Mouse (Mus musculus): ENCODE data around the gene Prkn. TPM values are rescaled to one million over a fixed set of nuclear protein-coding genes. Genes with fewer than 3 reads are reported as not detected.

Prkn gene
- polyA plus RNA-seq, 1 experiment = not detected

DNA sequence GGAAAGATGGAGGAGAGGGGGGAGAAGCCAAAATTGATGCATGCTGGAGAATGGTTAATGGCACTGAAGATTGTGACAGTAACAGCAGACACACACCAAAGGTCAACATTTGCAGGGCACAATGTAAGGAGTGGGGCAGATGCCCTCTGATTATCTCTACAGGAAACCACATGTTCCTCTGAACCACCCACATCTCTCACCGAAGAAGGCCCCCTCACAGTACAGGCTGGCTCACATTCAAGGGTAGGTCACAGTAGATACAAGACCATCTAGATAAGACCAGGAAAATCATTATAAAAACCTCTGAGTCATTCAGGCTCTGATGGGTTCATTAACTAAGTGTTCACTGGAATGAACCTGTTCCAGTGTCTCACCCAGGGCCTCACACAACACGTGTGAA lies 1005.3 kb downstream of the Prkn start:
- H3K36me3 ChIP-seq (ENCODE audit: control insufficient read depth, insufficient read depth) = no peaks in the 10 kb centered on the region
- TF ChIP-seq MYOD1 (IDR thresholded peaks at IDR 0.05; ENCODE audit: control insufficient read depth, insufficient read length, low read depth) = no peak
- no peak for TF ChIP-seq CTCF (IDR thresholded peaks at IDR 0.05; ENCODE audit: control insufficient read depth, insufficient read depth, insufficient read length)
- TF ChIP-seq MYOG (IDR thresholded peaks at IDR 0.05; ENCODE audit: control insufficient read depth, extremely low read depth, insufficient read length) = no peak
- no peak for TF ChIP-seq USF1 (IDR thresholded peaks at IDR 0.05; ENCODE audit: low read depth)
- TF ChIP-seq CEBPB (IDR thresholded peaks at IDR 0.05; ENCODE audit: low read depth) = no peak
- TF ChIP-seq FOSL1 (IDR thresholded peaks at IDR 0.05; ENCODE audit: insufficient read depth, low read length, poor library complexity, severe bottlenecking) = no peak
- no peak for TF ChIP-seq MAX (IDR thresholded peaks at IDR 0.05)
- H3K79me2 ChIP-seq (ENCODE audit: control insufficient read depth, insufficient read depth) = no peaks in the 10 kb centered on the region
- no peak overlapping the region for H3ac ChIP-seq (ENCODE audit: control insufficient read depth, insufficient read length, low read depth)
- H3K4me3 ChIP-seq (ENCODE audit: insufficient read depth, poor library complexity, severe bottlenecking) = no peak overlapping the region
- no peaks in the 10 kb centered on the region for H3K27me3 ChIP-seq (ENCODE audit: control insufficient read depth, insufficient read depth, insufficient read length)
- no peaks in the 10 kb centered on the region for H3K79me3 ChIP-seq (ENCODE audit: low read depth)

GRCm38 (mm10) chr17:11854571-11854970 lies 1014.4 kb downstream of the Prkn start:
- Histone ChIP-seq H3K36me3 (ENCODE audit: control insufficient read depth, insufficient read depth) (no peaks in the 10 kb centered on the region), H3K4me3 (ENCODE audit: insufficient read depth, poor library complexity, severe bottlenecking) (no peak overlapping the region), H3ac (ENCODE audit: control insufficient read depth, insufficient read length, low read depth) (no peak overlapping the region), H3K79me2 (ENCODE audit: control insufficient read depth, insufficient read depth) (no peaks in the 10 kb centered on the region), H3K27me3 (ENCODE audit: control insufficient read depth, insufficient read depth, insufficient read length) (peaks cover 9% of the 10 kb centered on the region), H3K79me3 (ENCODE audit: low read depth) (no peaks in the 10 kb centered on the region)
- TF ChIP-seq MYOG (IDR thresholded peaks at IDR 0.05; ENCODE audit: control insufficient read depth, extremely low read depth, insufficient read length) (no peak), MAX (IDR thresholded peaks at IDR 0.05) (no peak), CEBPB (IDR thresholded peaks at IDR 0.05; ENCODE audit: low read depth) (no peak), FOSL1 (IDR thresholded peaks at IDR 0.05; ENCODE audit: insufficient read depth, low read length, poor library complexity, severe bottlenecking) (no peak), USF1 (IDR thresholded peaks at IDR 0.05; ENCODE audit: low read depth) (no peak)

DNA sequence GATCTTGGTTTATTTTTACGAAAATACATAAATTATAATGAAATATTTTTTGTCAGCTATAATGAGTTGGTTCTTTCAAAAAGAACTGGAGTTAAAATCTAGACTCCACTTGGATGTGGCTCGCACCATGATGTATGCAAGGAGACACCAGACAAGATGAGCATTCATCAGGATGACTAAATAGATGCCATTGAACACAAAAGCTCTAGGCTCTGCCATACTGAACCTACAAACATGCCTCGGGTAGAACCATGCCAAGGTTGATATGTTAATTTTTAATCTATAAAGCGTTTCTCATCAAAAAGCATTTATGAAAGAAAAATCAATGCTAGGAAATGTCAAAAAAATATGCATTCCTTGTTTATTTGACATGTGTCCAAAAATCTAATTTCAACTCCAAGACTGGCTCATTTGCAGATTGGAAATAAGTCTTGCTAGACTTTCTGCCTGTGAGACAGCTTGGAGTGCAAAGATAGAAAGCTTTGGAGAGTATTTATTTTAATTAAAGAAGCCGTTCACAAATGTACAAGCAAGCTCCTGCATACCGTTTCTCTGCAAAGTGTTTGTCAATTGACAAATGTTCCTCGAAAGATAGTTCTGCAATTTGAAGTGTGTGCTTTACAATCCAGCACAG lies 1018.7 kb downstream of the Prkn start:
- no peak overlapping the region for H3K4me3 ChIP-seq (ENCODE audit: insufficient read depth, poor library complexity, severe bottlenecking)
- no peaks in the 10 kb centered on the region for H3K36me3 ChIP-seq (ENCODE audit: control insufficient read depth, insufficient read depth)
- H3K79me2 ChIP-seq (ENCODE audit: control insufficient read depth, insufficient read depth) = no peaks in the 10 kb centered on the region
- peaks cover 9% of the 10 kb centered on the region for H3K27me3 ChIP-seq (ENCODE audit: control insufficient read depth, insufficient read depth, insufficient read length)
- TF ChIP-seq MAX (IDR thresholded peaks at IDR 0.05) (no peak), CTCF (IDR thresholded peaks at IDR 0.05; ENCODE audit: control insufficient read depth, insufficient read depth, insufficient read length) (no peak), CEBPB (IDR thresholded peaks at IDR 0.05; ENCODE audit: low read depth) (no peak), FOSL1 (IDR thresholded peaks at IDR 0.05; ENCODE audit: insufficient read depth, low read length, poor library complexity, severe bottlenecking) (no peak), MYOG (IDR thresholded peaks at IDR 0.05; ENCODE audit: control insufficient read depth, extremely low read depth, insufficient read length) (no peak), MYOD1 (IDR thresholded peaks at IDR 0.05; ENCODE audit: control insufficient read depth, insufficient read length, low read depth) (no peak), USF1 (IDR thresholded peaks at IDR 0.05; ENCODE audit: low read depth) (no peak)
- no peak overlapping the region for H3ac ChIP-seq (ENCODE audit: control insufficient read depth, insufficient read length, low read depth)
- H3K79me3 ChIP-seq (ENCODE audit: low read depth) = no peaks in the 10 kb centered on the region

DNA sequence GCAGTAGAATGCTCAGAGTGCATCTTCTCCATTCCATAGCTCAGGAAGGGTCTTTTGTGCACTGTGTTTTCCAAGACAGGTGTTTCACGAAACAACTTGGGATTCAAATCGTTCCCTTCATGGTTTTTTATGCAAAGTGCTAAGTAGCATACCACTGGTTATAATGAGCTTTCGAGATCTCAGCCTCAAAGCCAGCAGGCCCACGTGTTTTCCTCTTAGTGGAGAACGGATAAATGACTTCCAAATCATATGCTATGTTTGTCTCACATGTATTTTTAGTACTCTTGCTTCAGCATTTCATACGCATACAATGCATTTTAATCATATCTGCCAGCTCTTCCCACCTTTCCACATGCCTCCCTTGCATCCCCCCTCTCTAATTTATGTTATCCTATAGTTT lies 1021.0 kb downstream of the Prkn start:
- Histone ChIP-seq H3K27me3 (ENCODE audit: control insufficient read depth, insufficient read depth, insufficient read length) (peaks cover 5% of the 10 kb centered on the region), H3K79me3 (ENCODE audit: low read depth) (no peaks in the 10 kb centered on the region), H3K4me3 (ENCODE audit: insufficient read depth, poor library complexity, severe bottlenecking) (no peak overlapping the region), H3K36me3 (ENCODE audit: control insufficient read depth, insufficient read depth) (no peaks in the 10 kb centered on the region), H3ac (ENCODE audit: control insufficient read depth, insufficient read length, low read depth) (no peak overlapping the region), H3K79me2 (ENCODE audit: control insufficient read depth, insufficient read depth) (no peaks in the 10 kb centered on the region)
- TF ChIP-seq MYOD1 (IDR thresholded peaks at IDR 0.05; ENCODE audit: control insufficient read depth, insufficient read length, low read depth) (no peak), MYOG (IDR thresholded peaks at IDR 0.05; ENCODE audit: control insufficient read depth, extremely low read depth, insufficient read length) (no peak), CTCF (IDR thresholded peaks at IDR 0.05; ENCODE audit: control insufficient read depth, insufficient read depth, insufficient read length) (no peak), USF1 (IDR thresholded peaks at IDR 0.05; ENCODE audit: low read depth) (no peak), CEBPB (IDR thresholded peaks at IDR 0.05; ENCODE audit: low read depth) (no peak), MAX (IDR thresholded peaks at IDR 0.05) (no peak), FOSL1 (IDR thresholded peaks at IDR 0.05; ENCODE audit: insufficient read depth, low read length, poor library complexity, severe bottlenecking) (no peak)

- Histone ChIP-seq H3K27me3 (ENCODE audit: control insufficient read depth, insufficient read depth, insufficient read length) (no peaks in the 10 kb centered on the region), H3ac (ENCODE audit: control insufficient read depth, insufficient read length, low read depth) (no peak overlapping the region), H3K36me3 (ENCODE audit: control insufficient read depth, insufficient read depth) (no peaks in the 10 kb centered on the region), H3K4me3 (ENCODE audit: insufficient read depth, poor library complexity, severe bottlenecking) (no peak overlapping the region), H3K79me3 (ENCODE audit: low read depth) (no peaks in the 10 kb centered on the region), H3K79me2 (ENCODE audit: control insufficient read depth, insufficient read depth) (no peaks in the 10 kb centered on the region)
- no peak for TF ChIP-seq FOSL1 (IDR thresholded peaks at IDR 0.05; ENCODE audit: insufficient read depth, low read length, poor library complexity, severe bottlenecking)
- TF ChIP-seq MYOD1 (IDR thresholded peaks at IDR 0.05; ENCODE audit: control insufficient read depth, insufficient read length, low read depth) = no peak
- no peak for TF ChIP-seq MAX (IDR thresholded peaks at IDR 0.05)
- TF ChIP-seq CEBPB (IDR thresholded peaks at IDR 0.05; ENCODE audit: low read depth) = no peak
- no peak for TF ChIP-seq MYOG (IDR thresholded peaks at IDR 0.05; ENCODE audit: control insufficient read depth, extremely low read depth, insufficient read length)
- no peak for TF ChIP-seq USF1 (IDR thresholded peaks at IDR 0.05; ENCODE audit: low read depth)
Measured at GRCm38 (mm10) chr17:11862360-11862759, 1022.2 kb downstream of the Prkn start.

DNA sequence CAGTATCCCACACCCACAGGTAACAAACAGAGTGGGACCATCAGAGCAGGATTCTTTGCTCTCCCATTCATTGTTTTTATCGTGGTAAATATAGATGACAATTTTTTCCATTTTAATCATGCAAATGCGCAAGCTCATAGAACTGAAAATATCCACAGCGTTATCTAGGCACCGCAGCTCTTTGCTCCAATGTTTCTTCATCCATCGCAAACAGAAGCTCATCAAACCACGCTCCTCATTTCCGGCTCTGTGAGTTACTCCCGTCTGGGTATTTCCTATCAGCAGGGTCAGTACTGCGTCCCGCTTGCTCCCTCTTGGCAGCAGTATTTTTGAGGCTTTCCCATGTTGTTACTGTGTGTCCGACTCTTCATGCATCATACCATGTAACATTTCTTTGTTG lies 1022.8 kb downstream of the Prkn start:
- no peaks in the 10 kb centered on the region for H3K79me3 ChIP-seq (ENCODE audit: low read depth)
- no peaks in the 10 kb centered on the region for H3K79me2 ChIP-seq (ENCODE audit: control insufficient read depth, insufficient read depth)
- H3K4me3 ChIP-seq (ENCODE audit: insufficient read depth, poor library complexity, severe bottlenecking) = no peak overlapping the region
- no peaks in the 10 kb centered on the region for H3K36me3 ChIP-seq (ENCODE audit: control insufficient read depth, insufficient read depth)
- H3ac ChIP-seq (ENCODE audit: control insufficient read depth, insufficient read length, low read depth) = no peak overlapping the region
- H3K27me3 ChIP-seq (ENCODE audit: control insufficient read depth, insufficient read depth, insufficient read length) = no peaks in the 10 kb centered on the region
- no peak for TF ChIP-seq USF1 (IDR thresholded peaks at IDR 0.05; ENCODE audit: low read depth)
- TF ChIP-seq MYOD1 (IDR thresholded peaks at IDR 0.05; ENCODE audit: control insufficient read depth, insufficient read length, low read depth) = no peak
- no peak for TF ChIP-seq CEBPB (IDR thresholded peaks at IDR 0.05; ENCODE audit: low read depth)
- no peak for TF ChIP-seq MYOG (IDR thresholded peaks at IDR 0.05; ENCODE audit: control insufficient read depth, extremely low read depth, insufficient read length)
- TF ChIP-seq FOSL1 (IDR thresholded peaks at IDR 0.05; ENCODE audit: insufficient read depth, low read length, poor library complexity, severe bottlenecking) = no peak
- no peak for TF ChIP-seq MAX (IDR thresholded peaks at IDR 0.05)
- no peak for TF ChIP-seq CTCF (IDR thresholded peaks at IDR 0.05; ENCODE audit: control insufficient read depth, insufficient read depth, insufficient read length)
